Mouse (Mus musculus) megakaryocyte-erythroid progenitor cell, adult 5-6 weeks (primary cell): Measurements from ENCODE around the gene Bmpr1b. TPM values are rescaled to one million over a fixed set of nuclear protein-coding genes. Genes with fewer than 3 reads are reported as not detected.

Source experiments
- ATAC-seq: replicated peaks from 2 replicates; pipeline ENCODE4 v1.8.0; 2016; ENCODE audit warnings: mild to moderate bottlenecking, inconsistent platforms; ENCODE audit not compliant: severe bottlenecking, poor library complexity, low FRiP score, low TSS enrichment
- total RNA-seq, 2 experiments: library from RNA; stranded (forward) in 1 of 2; stranded (reverse) in 1 of 2; fragments of 200-1000, 215-1000 nt in 1 of 2; fragments of >200 nt in 1 of 2; fragmentation: Nextera tagmentation in 1 of 2; gene quantifications; 2 replicates each; pipeline ENCODE4 v1.2.3; 2014 to 2017

The Bmpr1b gene
- total RNA-seq, 2 experiments from 2014 or later = not detected

- ATAC-seq = no peak
Observed at GRCm38 (mm10) chr3:142120795-142121194, 48.4 kb downstream of the Bmpr1b start.

DNA sequence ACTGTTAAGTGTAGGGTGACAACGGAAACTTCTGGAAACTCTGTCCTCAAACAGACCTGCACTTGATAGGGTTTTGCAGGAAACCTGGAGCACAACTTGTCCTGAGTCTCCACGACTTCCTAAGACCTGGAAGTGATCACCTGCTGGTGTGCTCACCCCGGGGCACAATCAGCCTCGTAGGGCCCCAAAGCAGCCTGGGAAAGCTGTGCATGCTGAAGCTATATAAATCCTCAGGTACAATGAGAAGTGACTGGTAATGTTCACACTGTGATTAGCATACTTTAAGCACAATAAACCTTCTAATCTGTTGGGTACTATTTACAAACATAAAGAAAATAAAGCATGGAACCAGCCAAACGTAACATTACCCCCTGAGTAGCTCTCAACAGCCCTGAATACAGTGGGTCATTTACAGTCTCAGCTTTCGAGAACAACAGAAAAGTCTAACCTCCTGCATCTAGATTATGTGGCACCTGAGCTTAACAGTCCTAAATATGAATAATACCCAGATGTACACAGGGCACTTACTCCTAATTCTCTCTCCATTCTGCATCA, 54.4 kb downstream of the Bmpr1b start:
- ATAC-seq = no peak

- no peak for ATAC-seq
Observed at GRCm38 (mm10) chr3:142114190-142114589, 55.0 kb downstream of the Bmpr1b start.

DNA sequence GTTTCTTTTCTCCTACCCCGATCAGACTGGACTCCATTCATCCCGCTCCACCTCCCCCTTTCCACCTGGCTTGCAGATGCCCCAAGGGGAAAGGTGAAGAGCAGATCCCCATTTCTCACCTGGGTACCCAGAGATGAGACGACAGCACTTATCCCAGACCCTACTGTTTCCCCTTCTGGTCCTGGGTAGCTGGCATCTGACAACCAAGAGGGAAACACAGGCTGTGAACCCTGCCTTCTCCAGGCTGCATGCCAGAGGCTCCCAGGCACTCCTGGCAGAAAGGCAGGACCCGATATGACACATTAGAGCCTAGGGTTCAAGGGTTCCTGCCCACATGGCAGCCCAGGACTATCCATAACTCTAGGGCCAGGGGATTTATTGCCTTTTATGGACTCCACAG, 56.0 kb downstream of the Bmpr1b start:
- ATAC-seq = no peak

DNA sequence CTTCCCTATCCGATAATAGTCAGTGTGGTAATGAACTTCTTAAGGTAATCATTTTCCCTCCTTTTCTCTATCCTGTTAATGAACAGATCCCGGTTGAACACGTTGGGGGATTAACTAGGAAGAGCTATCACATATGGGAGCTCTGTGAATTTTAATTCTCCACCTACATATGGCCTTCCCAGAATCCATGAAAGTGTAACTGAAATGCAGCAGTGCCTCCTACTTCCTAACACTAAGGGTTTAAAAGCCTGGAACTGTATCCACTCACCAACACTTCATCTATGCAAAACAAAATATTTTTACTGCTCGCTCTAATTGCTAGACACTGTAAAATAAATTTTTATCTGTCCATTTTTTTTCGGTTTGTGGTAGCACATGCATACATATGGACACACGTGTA, 63.0 kb downstream of the Bmpr1b start:
- no peak for ATAC-seq

DNA sequence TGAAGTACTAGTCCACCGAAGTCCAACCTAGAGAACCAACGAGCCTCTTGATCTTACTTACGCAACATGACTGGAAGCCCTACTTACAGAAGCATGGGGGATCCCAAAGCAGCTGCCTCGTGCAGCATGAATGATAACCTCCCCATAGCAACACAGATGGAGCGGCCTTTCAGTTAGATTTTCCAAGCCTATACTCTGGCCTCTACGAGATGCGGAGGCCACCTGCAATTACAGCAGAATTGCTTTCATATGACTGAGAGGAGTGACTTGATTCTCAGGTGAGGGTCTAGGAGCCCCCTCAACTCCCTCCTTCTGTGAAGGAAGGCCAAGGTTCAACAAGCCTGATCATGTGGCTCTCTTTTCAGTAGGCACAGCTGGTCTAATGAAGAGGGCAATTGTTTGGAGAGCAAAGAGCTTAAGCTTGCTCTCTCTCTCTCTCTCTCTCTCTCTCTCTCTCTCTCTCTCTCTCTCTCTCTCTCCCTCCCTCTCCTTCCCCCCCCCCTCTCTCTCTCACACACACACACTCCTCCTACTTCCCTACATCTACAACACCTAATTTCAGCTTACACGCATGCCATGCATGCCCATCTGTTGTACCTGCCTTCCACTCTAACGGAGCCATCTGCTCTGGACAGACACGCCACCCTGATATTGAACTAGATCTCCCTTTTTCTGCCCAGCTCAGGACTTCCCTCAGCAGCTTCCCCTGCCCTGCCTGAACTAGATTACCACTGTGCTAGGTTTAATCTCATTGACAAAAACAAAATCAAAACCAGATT, 65.0 kb downstream of the Bmpr1b start:
- ATAC-seq = no peak

- no peak for ATAC-seq
Observed at GRCm38 (mm10) chr3:142103622-142104021, 65.6 kb downstream of the Bmpr1b start.

GRCm38 (mm10) chr3:142099151-142099550, 70.1 kb downstream of the Bmpr1b start:
- ATAC-seq = no peak

- no peak for ATAC-seq
Observed at GRCm38 (mm10) chr3:142094049-142094448, 75.2 kb downstream of the Bmpr1b start.

- no peak for ATAC-seq
Observed at GRCm38 (mm10) chr3:142089684-142090083, 79.5 kb downstream of the Bmpr1b start.

DNA sequence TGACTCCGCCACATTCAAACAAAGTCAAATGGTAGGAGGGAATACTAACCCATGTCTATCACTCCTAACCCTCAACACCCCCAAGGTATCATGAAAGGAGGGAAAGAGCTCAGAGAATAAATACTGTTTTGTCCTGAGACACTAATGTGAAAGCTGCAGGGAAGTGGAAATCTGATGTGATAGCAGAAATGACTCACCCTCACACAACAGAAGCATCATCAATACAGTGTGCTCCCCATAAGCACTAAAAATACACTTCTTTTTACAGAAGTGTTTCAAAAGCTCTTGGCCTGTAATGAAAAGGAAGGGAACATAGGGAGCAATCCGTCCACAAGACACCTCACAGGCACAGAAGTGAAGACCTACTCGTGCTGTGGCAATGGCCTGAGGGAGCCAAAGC, 83.3 kb downstream of the Bmpr1b start:
- no peak for ATAC-seq

- ATAC-seq = no peak
Observed at GRCm38 (mm10) chr3:142084091-142084490, 85.1 kb downstream of the Bmpr1b start.

GRCm38 (mm10) chr3:142077723-142078302, 91.4 kb downstream of the Bmpr1b start:
- ATAC-seq = no peak

DNA sequence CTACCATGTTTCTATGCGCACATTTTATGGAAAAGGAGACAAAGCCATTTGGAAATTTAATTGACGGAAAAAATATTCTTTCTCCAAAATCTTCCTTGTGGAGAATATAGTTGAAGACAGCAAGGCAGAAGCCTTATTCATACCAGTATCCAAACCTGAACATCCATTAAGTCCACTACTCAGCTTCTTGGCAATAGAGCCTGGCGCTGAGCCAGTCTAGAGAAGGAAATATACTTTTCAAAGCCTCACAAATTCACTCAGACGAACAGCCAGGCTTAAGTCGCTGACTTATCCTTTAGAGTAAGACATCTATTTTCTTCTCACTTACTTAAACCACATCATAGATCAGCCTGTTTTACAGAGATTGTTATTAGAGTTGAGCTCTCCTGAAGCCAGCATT, 97.6 kb downstream of the Bmpr1b start:
- no peak for ATAC-seq

GRCm38 (mm10) chr3:142066792-142067346, 102.4 kb downstream of the Bmpr1b start:
- no peak for ATAC-seq

- no peak for ATAC-seq
Observed at GRCm38 (mm10) chr3:142065111-142065510, 104.1 kb downstream of the Bmpr1b start.

DNA sequence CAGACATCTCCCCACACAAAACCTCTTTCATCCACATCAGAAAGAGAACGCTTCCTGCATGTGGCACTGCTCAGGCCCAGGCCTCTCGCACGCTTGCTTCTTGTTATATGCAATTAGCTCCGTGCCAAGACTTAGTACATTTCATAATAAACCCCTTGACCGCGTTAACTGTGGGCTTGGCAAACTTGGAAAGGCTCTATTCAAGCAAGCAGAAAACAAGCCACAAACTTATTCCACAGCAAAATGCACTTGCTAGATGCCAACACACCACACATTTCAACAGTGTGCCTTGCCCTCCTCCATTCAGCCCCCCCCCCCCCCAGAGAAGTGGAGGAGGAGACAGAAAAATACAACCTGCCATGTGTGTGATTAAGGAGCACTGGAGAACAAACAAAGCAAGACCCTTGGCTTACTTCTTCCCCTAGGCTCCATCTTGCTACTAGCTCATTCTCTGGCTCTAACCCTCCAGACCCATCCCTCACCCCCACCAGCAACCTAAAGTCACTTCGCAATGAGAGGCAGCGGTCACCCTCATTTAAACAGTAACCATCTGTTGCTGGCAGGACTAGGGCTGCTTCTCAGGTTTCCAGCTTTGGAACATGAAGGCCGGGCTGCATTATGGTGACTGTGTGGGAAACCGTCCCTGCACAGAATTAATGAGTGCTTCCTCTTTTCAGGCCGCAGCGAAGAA, 105.5 kb downstream of the Bmpr1b start:
- no peak for ATAC-seq

- no peak for ATAC-seq
Observed at GRCm38 (mm10) chr3:142061267-142061666, 108.0 kb downstream of the Bmpr1b start.

DNA sequence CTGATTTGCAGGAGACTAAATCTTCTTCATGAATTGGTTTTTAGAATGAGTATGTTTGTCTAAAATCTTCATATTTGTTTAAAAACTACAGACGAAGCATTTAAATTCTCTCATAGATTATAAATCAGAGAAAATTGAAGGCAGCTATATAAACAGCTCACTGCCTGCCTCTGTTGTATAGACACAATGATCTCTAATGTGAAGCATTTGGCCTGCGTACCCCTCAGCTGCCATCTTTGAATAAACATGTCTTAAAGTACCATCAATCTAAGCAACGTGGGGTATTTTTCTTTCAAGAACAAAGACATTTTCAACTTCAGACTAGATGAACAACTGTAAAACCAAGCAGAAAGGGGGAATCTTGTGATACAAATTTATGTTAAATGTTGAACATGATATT, 109.3 kb downstream of the Bmpr1b start:
- no peak for ATAC-seq

- ATAC-seq = no peak
Observed at GRCm38 (mm10) chr3:142050681-142051080, 118.5 kb downstream of the Bmpr1b start.
